Mouse (Mus musculus): Measurements from ENCODE around the gene Sh3rf1. TPM values are rescaled to one million over a fixed set of nuclear protein-coding genes. Genes with fewer than 3 reads are reported as not detected.
A peak's percentile ranks its signal among the peaks of the same experiment; 100 is the strongest.

Gene Sh3rf1
- polyA plus RNA-seq, 1 experiment from 2014 or later: 8.3 TPM

DNA sequence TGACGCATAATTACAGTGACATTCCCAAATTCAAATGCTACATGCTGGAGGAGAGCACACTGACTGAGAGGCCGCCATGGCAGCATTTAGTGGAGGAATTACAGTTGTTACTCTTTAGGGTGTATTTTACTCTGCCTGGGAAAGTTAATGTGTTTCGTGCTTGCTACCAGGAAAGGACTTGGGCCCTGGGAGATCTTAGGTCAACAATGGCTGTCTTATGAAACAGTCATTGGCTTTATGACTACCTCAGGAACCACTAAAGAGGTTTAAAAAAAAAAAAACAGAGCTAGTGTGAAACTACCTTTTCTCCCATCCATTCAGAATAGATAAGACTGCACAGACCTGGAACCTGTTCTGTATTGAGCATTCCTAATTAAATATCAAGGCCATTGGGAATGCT is 195.8 kb downstream of the Sh3rf1 start:
- Histone ChIP-seq H3K4me3 (ENCODE audit: low read depth, low read length) (no peak overlapping the region), H3K36me3 (ENCODE audit: control insufficient read depth, insufficient read depth) (no peaks in the 10 kb centered on the region), H3K4me2 (replicated peaks; ENCODE audit: low read depth) (no peak overlapping the region), H3K9me3 (ENCODE audit: control insufficient read depth) (no peaks in the 10 kb centered on the region), H3K27ac (ENCODE audit: low read depth, low read length) (no peak overlapping the region), H3K9ac (ENCODE audit: low read depth, low read length) (no peak overlapping the region), H3K27me3 (replicated peaks; ENCODE audit: control insufficient read depth, insufficient read depth, low read length) (no peaks in the 10 kb centered on the region), H3K4me1 (replicated peaks; ENCODE audit: control insufficient read depth, insufficient read depth, low read length) (no peaks in the 10 kb centered on the region)
- no peak for TF ChIP-seq CTCF (IDR thresholded peaks at IDR 0.05; ENCODE audit: low read depth)
- 61% methylated on average over 3 of the region's 3 CpGs for WGBS
- ATAC-seq: peak; percentile 63; the same call in 1 of the 2 replicates

DNA sequence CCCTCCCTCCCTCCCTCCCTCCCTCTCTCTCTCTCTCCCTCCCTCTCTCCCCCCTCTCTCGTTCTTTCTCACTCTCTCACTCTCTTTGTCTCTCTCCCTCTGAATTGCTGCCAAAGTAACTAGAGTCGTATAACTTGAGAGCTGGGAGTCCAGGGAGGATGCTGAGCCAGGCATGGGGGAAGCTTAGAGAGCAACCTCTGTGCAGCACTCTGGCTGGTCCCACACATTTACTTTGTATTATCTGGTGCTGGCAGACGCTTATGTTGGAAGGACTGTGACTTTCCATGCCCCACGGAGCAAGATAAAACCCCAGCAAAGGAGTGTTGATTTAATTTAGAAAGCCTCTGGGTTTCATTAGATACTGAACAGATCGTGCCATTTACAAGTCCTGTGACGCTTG is 196.5 kb downstream of the Sh3rf1 start:
- H3K9me3 ChIP-seq (ENCODE audit: control insufficient read depth): no peaks in the 10 kb centered on the region
- H3K9ac ChIP-seq (ENCODE audit: low read depth, low read length): no peak overlapping the region
- H3K4me1 ChIP-seq (replicated peaks; ENCODE audit: control insufficient read depth, insufficient read depth, low read length): no peaks in the 10 kb centered on the region
- ATAC-seq: no peak
- no peak for TF ChIP-seq CTCF (IDR thresholded peaks at IDR 0.05; ENCODE audit: low read depth)
- no peak overlapping the region for H3K4me3 ChIP-seq (ENCODE audit: low read depth, low read length)
- H3K4me2 ChIP-seq (replicated peaks; ENCODE audit: low read depth): no peak overlapping the region
- no peaks in the 10 kb centered on the region for H3K36me3 ChIP-seq (ENCODE audit: control insufficient read depth, insufficient read depth)
- H3K27ac ChIP-seq (ENCODE audit: low read depth, low read length): no peak overlapping the region
- H3K27me3 ChIP-seq (replicated peaks; ENCODE audit: control insufficient read depth, insufficient read depth, low read length): no peaks in the 10 kb centered on the region
- 34% methylated on average over 6 of the region's 6 CpGs for WGBS

DNA sequence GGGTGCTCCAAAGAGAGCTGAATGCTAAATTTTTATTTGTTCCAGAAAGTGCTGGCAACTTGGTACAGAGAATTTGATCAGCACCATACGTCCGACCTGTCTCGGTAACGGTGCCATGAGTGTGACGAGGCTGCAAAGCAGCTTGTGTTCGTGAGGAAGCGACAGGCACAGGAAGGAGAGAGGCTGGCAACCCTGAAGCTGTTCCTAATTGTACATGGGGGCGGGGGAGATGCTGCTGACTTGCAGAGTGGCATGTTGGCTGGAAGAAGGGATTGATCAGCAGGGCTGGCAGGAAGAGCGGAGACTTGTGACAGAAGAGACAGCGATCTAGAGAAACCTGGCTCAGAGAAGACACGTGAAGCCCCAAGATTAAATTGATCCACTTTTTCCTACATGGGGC is 197.9 kb downstream of the Sh3rf1 start:
- no peaks in the 10 kb centered on the region for H3K36me3 ChIP-seq (ENCODE audit: control insufficient read depth, insufficient read depth)
- H3K9me3 ChIP-seq (ENCODE audit: control insufficient read depth): no peaks in the 10 kb centered on the region
- 91% methylated on average over 11 of the region's 11 CpGs for WGBS
- H3K4me3 ChIP-seq (ENCODE audit: low read depth, low read length): no peak overlapping the region
- no peaks in the 10 kb centered on the region for H3K27me3 ChIP-seq (replicated peaks; ENCODE audit: control insufficient read depth, insufficient read depth, low read length)
- no peak for TF ChIP-seq CTCF (IDR thresholded peaks at IDR 0.05; ENCODE audit: low read depth)
- no peak for ATAC-seq
- no peaks in the 10 kb centered on the region for H3K4me1 ChIP-seq (replicated peaks; ENCODE audit: control insufficient read depth, insufficient read depth, low read length)
- H3K9ac ChIP-seq (ENCODE audit: low read depth, low read length): no peak overlapping the region
- no peak overlapping the region for H3K4me2 ChIP-seq (replicated peaks; ENCODE audit: low read depth)
- H3K27ac ChIP-seq (ENCODE audit: low read depth, low read length): no peak overlapping the region

DNA sequence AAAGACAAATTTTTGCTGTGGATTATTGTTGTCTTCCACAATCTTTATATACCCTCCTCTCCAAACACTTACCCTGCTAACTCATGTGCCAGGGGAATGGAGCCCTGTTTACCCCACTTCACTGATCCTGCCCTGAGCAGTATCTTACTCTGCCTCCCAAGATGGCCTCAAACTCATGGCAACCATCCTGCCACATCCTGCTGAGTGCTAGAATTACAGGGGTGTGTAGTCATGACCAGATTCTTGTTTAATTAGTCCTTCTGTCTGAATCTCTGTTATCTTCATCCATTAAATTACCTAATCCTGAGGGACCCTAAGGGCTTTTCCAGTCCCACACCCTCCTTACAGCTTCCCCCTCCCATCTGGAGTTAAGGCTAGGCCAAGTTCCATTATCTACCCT is 201.5 kb downstream of the Sh3rf1 start:
- Histone ChIP-seq H3K4me1 (replicated peaks; ENCODE audit: control insufficient read depth, insufficient read depth, low read length) (no peaks in the 10 kb centered on the region), H3K9me3 (ENCODE audit: control insufficient read depth) (no peaks in the 10 kb centered on the region), H3K4me3 (ENCODE audit: low read depth, low read length) (no peak overlapping the region), H3K27ac (ENCODE audit: low read depth, low read length) (no peak overlapping the region), H3K36me3 (ENCODE audit: control insufficient read depth, insufficient read depth) (no peaks in the 10 kb centered on the region), H3K9ac (ENCODE audit: low read depth, low read length) (no peak overlapping the region), H3K4me2 (replicated peaks; ENCODE audit: low read depth) (no peak overlapping the region), H3K27me3 (replicated peaks; ENCODE audit: control insufficient read depth, insufficient read depth, low read length) (no peaks in the 10 kb centered on the region)
- no peak for TF ChIP-seq CTCF (IDR thresholded peaks at IDR 0.05; ENCODE audit: low read depth)
- no peak for ATAC-seq

DNA sequence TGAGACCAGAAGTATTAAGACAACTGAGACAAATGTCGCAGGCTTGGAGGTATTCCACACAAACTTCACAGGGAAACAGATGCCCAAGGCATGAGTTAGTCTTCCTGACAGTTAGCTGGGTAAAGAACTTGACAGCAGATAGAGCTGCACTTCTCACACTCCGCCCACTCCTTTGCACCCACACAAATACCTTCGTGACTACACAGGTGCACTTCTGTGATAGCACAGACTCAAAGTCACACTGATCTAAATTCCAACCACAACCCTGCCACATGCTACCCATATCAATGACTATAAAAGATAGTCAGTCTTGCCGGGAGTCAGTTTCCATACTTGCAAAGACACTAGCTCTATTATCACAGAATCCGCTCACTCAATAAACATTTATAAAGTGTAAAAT is 202.4 kb downstream of the Sh3rf1 start:
- H3K27me3 ChIP-seq (replicated peaks; ENCODE audit: control insufficient read depth, insufficient read depth, low read length): no peaks in the 10 kb centered on the region
- H3K9me3 ChIP-seq (ENCODE audit: control insufficient read depth): no peaks in the 10 kb centered on the region
- no peaks in the 10 kb centered on the region for H3K36me3 ChIP-seq (ENCODE audit: control insufficient read depth, insufficient read depth)
- H3K4me2 ChIP-seq (replicated peaks; ENCODE audit: low read depth): no peak overlapping the region
- H3K4me3 ChIP-seq (ENCODE audit: low read depth, low read length): no peak overlapping the region
- TF ChIP-seq CTCF (IDR thresholded peaks at IDR 0.05; ENCODE audit: low read depth): no peak
- no peak overlapping the region for H3K27ac ChIP-seq (ENCODE audit: low read depth, low read length)
- H3K9ac ChIP-seq (ENCODE audit: low read depth, low read length): no peak overlapping the region
- 79% methylated on average over 5 of the region's 5 CpGs for WGBS
- ATAC-seq: no peak
- no peaks in the 10 kb centered on the region for H3K4me1 ChIP-seq (replicated peaks; ENCODE audit: control insufficient read depth, insufficient read depth, low read length)

DNA sequence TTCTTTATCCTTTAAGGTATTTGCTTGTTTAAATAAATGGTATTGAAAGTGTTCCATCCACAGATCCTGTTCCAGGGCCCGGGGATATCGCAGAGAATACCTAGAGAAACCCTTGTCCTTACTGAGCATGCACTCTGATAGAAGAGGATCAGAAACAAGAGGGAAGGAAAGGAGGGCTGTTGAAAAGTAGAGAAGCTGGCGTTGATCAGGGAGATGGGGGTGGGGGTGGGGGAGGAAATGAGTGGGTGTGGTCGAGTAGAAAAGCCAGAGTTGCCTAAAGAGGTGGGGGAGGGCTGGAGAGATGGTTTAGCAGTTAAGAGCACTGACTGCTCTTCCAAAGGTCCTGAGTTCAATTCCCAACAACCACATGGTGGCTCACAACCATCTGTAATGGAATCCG is 203.0 kb downstream of the Sh3rf1 start:
- Histone ChIP-seq H3K4me3 (ENCODE audit: low read depth, low read length) (no peak overlapping the region), H3K9me3 (ENCODE audit: control insufficient read depth) (no peaks in the 10 kb centered on the region), H3K27me3 (replicated peaks; ENCODE audit: control insufficient read depth, insufficient read depth, low read length) (no peaks in the 10 kb centered on the region), H3K36me3 (ENCODE audit: control insufficient read depth, insufficient read depth) (no peaks in the 10 kb centered on the region), H3K4me2 (replicated peaks; ENCODE audit: low read depth) (no peak overlapping the region), H3K4me1 (replicated peaks; ENCODE audit: control insufficient read depth, insufficient read depth, low read length) (no peaks in the 10 kb centered on the region), H3K27ac (ENCODE audit: low read depth, low read length) (no peak overlapping the region), H3K9ac (ENCODE audit: low read depth, low read length) (no peak overlapping the region)
- WGBS: 66% methylated on average over 5 of the region's 5 CpGs
- ATAC-seq: no peak
- no peak for TF ChIP-seq CTCF (IDR thresholded peaks at IDR 0.05; ENCODE audit: low read depth)
